Mouse (Mus musculus) liver, postnatal 0 days (tissue): ENCODE data around the gene Lef1.

ENCODE experiments used
- CTCF ChIP-seq: sonication (generic); IDR thresholded peaks from 2 replicates; pipeline ENCODE4 v1.5.1; 2016; ENCODE audit warnings: antibody characterized with exemption, low read depth
- EP300 ChIP-seq: IDR thresholded peaks from 2 replicates; pipeline ENCODE4 v1.6.1; 2016; ENCODE audit warnings: antibody characterized with exemption, low read depth, mild to moderate bottlenecking

GRCm38 (mm10) chr3:131092113-131092512 is 18.2 kb upstream of the Lef1 start:
- no peak for TF ChIP-seq EP300
- TF ChIP-seq CTCF: no peak
